Mouse (Mus musculus): ENCODE measurements around the gene Noxo1.
A peak's percentile ranks its signal among the peaks of the same experiment; 100 is the strongest.
"Not testable (repeated sequence)": the region's sequence is repeated elsewhere in the genome, so short reads cannot be mapped to it uniquely, and the experiment has no call there.

Noxo1 gene

DNA sequence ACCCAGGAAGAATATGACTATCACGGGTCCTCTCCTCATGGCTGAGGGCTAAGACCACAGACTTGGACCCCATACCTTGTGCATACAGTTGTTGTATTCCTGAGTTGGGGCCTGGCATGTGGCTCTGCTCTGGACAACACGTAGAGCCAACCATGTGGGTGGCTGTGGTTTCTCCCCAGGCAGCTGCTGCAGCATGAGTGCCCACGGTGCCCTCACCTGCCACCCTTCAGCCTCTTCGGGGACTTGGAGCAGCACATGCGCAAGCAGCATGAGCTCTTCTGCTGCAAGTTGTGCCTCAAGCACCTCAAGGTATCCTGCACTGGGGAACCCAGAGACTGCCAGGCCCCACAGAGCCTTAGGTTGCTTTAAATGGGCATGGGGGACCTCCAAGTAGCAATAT is 19.2 kb upstream of the Noxo1 start:
- DNase-seq (ENCODE audit: low read depth, low spot score) = no peak

DNA sequence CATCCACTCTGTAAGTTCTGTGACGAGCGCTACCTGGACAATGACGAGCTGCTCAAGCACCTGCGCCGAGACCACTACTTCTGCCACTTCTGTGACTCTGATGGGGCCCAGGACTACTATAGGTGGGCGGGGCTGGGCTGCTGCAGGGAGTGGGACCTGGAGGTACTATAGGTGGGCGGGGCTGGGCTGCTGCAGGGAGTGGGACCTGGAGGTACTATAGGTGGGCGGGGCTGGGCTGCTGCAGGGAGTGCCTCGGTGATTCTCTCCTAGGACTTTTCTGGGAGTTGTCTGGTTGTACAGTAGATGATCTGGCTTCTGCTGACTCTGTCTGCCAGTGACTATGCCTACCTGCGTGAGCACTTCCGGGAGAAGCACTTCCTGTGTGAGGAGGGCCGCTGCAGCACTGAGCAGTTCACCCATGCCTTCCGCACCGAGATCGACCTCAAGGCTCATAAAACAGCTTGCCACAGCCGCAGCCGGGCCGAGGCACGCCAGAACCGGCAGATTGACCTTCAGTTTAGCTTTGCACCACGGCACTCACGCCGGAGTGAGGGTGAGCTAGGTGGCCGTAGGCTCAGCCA is 18.4 kb upstream of the Noxo1 start:
- no peak for DNase-seq (ENCODE audit: low read depth, low spot score)

GRCm38 (mm10) chr17:24686514-24686913 is 9.5 kb upstream of the Noxo1 start:
- DNase-seq (ENCODE audit: low read depth, low spot score) = no peak

DNA sequence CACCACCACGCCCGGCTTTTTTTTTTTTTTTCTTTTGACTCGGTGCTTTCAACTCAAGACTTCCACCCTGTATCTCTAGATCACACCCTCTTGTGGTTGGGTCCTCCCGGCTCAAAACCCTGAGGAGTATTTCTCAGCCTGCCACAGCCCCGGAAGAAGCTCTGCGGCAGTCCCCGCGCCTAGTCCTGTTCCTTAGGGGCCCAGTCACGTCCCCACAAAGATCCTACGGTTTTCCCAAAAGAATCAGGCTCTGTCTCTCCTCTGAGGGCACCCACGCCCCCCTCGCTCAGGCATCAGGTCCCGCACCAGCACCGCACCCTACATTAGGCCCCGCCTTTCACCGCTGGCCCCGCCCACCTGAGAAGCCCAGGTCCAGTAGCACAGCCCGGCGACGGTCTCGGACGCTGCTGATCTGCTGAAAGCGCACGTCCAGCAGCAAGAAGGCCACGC is 8.9 kb upstream of the Noxo1 start:
- DNase-seq (ENCODE audit: low read depth, low spot score) = no peak

GRCm38 (mm10) chr17:24687599-24687998 is 8.4 kb upstream of the Noxo1 start:
- no peak for DNase-seq (ENCODE audit: low read depth, low spot score)

- DNase-seq (ENCODE audit: low read depth, low spot score) = no peak
Measured at GRCm38 (mm10) chr17:24689251-24690081, 6.6 kb upstream of the Noxo1 start, which contains the start of gene Syngr3. Gene Syngr3 (minus strand): TSS chr17:24689955.

DNA sequence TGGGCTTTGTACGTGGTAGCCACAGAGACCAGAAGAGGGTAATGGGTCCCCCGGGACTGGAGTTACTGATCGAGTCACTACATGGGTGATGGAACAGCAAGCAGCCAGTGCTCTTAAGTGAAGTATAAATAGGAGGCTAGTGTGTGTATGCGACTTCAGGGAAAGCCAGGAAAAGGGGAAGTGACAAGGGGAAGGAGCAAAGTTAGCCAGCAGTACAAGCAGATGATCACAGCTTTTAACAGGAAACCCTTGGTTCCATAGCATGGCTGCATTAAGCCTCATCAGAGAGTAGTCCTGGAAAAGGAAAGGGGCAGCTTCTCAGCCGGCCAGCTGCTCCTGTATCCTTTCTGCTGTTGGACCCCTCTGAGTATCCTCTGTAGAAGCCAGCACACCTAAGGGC is 3.6 kb upstream of the Noxo1 start:
- DNase-seq (ENCODE audit: low read depth, low spot score) = no peak

- no peak for DNase-seq (ENCODE audit: low read depth, low spot score)
Measured at GRCm38 (mm10) chr17:24695326-24696010, 566 bp upstream of the Noxo1 start.

DNA sequence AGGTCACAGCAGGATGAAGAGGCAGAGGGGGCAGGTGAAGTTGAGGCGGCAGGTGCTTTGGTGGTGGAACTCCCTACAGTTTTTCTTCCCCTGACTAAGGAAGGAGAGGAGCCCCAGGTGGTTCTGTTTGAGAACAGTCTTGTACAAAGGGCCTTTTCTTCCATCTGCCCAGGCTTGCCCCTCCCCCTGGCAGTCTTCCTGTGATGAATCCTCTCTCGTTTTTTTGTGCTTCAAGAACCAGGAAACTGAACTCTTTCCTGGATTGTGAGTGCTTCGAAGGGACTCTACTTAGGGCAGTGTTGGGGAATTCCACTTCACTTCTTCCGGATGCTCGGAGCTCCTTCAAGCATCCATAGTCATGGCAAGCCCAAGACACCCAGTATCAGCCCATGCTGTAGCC is 2.0 kb downstream of the Noxo1 start:
- DNase-seq (ENCODE audit: low read depth, low spot score) = no peak

- no peak for DNase-seq (ENCODE audit: low read depth, low spot score)
Measured at GRCm38 (mm10) chr17:24698715-24699114, 2.7 kb downstream of the Noxo1 start.

- no peak for DNase-seq (ENCODE audit: low read depth, low spot score)
Measured at GRCm38 (mm10) chr17:24699473-24699872, 3.4 kb downstream of the Noxo1 start.

GRCm38 (mm10) chr17:24701251-24701650 is 5.2 kb downstream of the Noxo1 start:
- DNase-seq (ENCODE audit: low read depth, low spot score) = no peak

DNA sequence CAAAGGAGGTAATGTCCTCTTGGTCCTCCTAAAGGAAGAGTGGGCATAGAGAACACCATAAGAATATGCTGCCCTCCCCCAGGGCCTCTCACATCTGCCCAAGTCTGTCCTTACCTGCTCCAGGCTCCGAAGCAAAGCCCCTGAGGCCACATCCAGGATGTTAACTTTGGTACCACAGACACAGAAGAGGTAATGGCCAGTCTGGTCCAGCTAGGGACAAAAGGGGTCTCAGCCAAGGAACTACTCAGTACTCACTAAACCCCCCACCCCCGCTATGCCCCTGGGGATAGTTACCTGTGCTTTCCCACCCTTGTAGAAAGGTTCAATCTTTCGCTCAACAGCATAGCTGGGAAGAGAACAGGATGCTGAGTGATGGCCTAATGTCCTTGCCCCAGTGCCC is 9.8 kb downstream of the Noxo1 start:
- no peak for DNase-seq (ENCODE audit: low read depth, low spot score)

DNA sequence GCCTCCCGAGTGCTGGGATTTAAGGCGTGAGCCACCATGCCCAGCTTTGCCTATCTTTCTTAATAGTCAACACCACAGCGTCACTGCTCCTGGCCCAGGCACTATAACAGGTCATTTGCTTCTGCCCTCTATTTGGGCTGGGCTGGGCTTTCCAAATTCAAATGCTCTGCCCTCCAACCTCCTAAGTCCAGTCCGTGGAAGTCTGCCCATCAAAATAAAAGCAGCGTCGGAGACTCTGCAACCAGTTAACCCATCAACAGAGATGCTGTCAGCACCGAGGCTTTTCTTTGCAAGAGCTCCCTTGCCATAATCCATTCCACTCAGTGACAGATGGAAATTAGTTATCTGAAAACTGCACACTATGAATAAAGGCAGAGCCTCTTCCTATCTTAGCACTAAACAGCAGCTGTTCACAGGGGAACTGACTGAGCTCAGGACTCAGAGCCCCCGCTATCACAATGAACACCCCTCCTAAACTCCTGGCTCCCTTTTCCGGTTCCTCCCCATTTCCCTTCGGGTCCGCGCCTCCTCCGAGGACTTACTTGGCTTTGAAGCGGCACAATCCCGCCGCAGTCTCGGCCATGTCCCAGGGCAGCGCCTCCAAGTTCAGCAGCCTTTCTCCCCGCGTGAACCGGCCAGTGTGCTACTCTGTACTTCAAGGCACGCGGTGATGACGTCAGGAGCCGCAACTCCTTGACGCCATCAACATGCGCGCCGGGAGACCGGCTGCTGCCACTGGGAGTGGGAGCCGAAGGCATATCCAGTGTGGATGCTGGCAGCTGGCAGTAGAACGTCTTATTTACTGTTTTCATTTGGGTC is 11.2 kb downstream of the Noxo1 start, which contains the start of gene Tbl3:
TSS of gene Tbl3 (minus strand) at position 679 of the 819 bp plus-strand sequence.
- peak; percentile 91 for DNase-seq (ENCODE audit: low read depth, low spot score)

DNA sequence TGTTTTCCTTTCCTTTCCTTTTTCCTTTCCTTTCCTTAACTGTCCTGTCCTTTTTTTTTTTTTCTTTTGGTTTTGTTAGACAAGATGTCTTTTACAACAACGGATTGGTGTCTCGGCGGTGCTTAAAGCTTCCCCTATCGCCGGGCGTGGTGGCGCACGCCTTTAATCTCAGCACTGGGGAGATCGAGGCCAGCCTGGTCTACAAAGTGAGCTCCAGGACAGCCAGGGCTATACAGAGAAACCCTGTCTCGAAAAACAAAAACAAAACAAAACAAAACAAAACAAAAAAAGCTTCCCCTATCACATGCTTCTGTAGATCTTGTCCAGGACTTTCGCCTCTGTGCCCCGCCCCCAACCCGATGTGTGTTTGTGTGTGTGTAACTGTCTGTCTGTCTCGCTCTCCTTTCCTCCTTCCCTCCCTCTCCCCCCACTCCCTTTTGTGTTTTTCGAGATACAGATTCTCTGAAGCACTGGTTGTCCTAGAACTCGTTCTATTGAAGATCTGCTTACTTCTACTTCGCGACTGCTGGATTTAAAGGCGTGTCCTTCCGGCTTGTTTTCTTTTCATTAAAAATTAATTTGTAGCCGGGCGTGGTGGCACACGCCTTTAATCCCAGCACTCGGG is 11.9 kb downstream of the Noxo1 start:
- DNase-seq (ENCODE audit: low read depth, low spot score) = no peak

GRCm38 (mm10) chr17:24708646-24709045 is 12.6 kb downstream of the Noxo1 start:
- no peak for DNase-seq (ENCODE audit: low read depth, low spot score)

DNA sequence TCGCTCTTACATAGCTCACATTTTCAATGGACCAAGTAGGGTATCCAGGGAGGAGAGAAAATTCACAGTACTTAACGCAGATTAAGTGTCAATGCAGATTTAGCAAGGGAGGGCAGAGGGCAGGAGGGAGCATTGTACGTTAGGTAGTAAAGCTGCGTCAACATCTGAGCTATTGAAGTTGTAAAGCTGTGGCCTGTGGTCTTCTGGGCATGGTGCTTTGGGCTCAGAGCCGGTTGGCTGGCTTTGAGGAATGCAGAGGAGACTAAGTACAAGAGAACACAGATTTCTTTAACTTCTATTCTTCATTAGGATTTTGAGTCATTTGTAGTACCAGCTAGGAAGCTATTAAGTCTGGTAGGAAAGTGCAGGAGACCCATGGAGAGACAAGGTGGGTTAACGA is 19.5 kb downstream of the Noxo1 start:
- DNase-seq (ENCODE audit: low read depth, low spot score) = no peak

GRCm38 (mm10) chr17:24716166-24716682 is 20.2 kb downstream of the Noxo1 start:
- DNase-seq (ENCODE audit: low read depth, low spot score) = no peak

DNA sequence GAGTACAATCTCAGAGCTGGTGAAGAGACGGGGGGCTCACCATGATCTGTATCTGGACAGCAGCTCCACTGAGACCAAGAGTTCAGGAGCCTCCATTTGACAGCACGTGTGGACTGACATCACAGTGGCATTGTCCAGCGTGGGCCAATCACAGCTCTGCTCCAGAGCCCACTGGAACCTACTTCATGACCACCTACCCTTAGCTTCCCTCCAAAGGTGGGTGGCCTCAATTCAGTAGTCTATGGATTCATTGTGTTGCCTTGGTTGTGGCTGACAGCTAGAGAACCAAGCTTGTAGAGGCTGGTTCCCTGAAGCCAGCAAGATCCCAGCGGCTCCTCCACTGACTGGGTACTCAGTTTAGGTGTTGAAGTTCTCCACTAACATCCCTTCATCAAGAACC is 21.9 kb downstream of the Noxo1 start, which contains the start of the genes Rnf151 and Rps2:
TSS of gene Rnf151 (minus strand) at position 121 of the 400 bp plus-strand sequence.
TSS of gene Rps2 (plus strand) at position 174 of the 400 bp plus-strand sequence.
- no peak for DNase-seq (ENCODE audit: low read depth, low spot score)

GRCm38 (mm10) chr17:24718938-24719337 is 22.9 kb downstream of the Noxo1 start:
- not testable (repeated sequence) for DNase-seq (ENCODE audit: low read depth, low spot score)
